14 mouse cellular contexts compared by ENCODE assay signal in the genomic region with DNA sequence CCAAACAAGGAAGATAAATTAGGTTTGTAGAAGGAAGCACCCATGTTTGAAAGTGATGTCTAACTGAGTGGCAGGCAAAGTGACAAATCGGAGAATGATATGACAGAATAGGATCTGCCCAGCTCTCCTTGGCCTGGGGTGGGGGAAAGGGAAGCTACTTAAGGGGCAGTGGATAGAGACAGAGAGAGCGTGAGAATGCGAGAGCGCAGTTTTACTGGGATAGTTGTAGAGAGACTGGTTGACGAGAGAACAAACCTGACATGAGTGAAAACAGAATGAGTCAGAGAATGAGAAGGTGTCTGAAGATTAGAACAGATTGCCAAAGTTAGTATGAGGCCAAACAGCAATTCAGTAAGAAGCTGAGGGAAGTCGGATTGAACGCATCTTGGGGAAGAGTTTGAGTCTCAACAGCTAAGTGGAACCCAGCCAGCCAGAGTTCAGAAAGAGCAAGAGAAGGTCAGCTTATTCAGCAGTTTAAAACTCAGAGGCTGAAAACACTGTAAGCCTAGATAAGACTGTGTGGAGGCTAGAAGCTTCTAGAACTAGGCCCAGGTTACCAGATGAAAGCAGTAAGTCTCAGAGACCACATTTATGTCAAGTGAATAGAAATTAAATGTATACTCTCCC. TPM values are rescaled to one million over a fixed set of nuclear protein-coding genes. Genes with fewer than 3 reads are reported as not detected.
A peak's percentile ranks its signal among the peaks of the same experiment; 100 is the strongest.
DNase-seq lines count a peak whose midpoint lies in the region; ATAC-seq lines count a peak whose summit lies in the region.
"Had no signal": no experiment of that assay in that cellular context is flagged by ENCODE, and none has a peak within 500 bp of the region (broad histone marks: within the 10 kb centered on the region; RNA-seq: fewer than 3 reads in every experiment).

No protein-coding gene starts in this region.

- H3K36me3 ChIP-seq in liver, embryonic 16.5 days (ENCODE audit: control insufficient read depth, insufficient read depth): no peaks in the 10 kb centered on the region
- no peaks in the 10 kb centered on the region for H3K36me3 ChIP-seq in intestine, embryonic 16.5 days (ENCODE audit: control insufficient read depth, insufficient read depth, low read length)
- H3K36me3 ChIP-seq: lung, embryonic 15.5 days had no signal

- H3K4me3 ChIP-seq in liver, embryonic 16.5 days (ENCODE audit: low read depth, low read length): no peak overlapping the region
- H3K4me3 ChIP-seq in intestine, embryonic 16.5 days (ENCODE audit: low read length): no peak overlapping the region
- H3K4me3 ChIP-seq: forebrain, embryonic 15.5 days; lung, embryonic 15.5 days; neural tube, embryonic 13.5 days had no signal

- H3K27me3 ChIP-seq in liver, embryonic 16.5 days (ENCODE audit: control insufficient read depth, insufficient read depth, low read depth, low read length): no peaks in the 10 kb centered on the region
- H3K27me3 ChIP-seq in intestine, embryonic 16.5 days (replicated peaks; ENCODE audit: control insufficient read depth, insufficient read depth, low read length): no peaks in the 10 kb centered on the region
- H3K27me3 ChIP-seq: forebrain, embryonic 15.5 days; lung, embryonic 15.5 days; neural tube, embryonic 13.5 days had no signal

- peak; percentile 57; the same call in 1 of the 2 replicates for ATAC-seq in frontal cortex, adult (ENCODE audit: low TSS enrichment)
- no peak for ATAC-seq in liver, embryonic 16.5 days (ENCODE audit: low read depth)
- ATAC-seq in intestine, embryonic 16.5 days: no peak
- ATAC-seq: forebrain, embryonic 15.5 days had no signal

- DNase-seq in frontal cortex, postnatal 25 days (ENCODE audit: low spot score in 2 of 2): no peak
- peak; percentile 21 for DNase-seq in 3T3-L1 (ENCODE audit: low read depth, low spot score)
- peak; percentile 18 for DNase-seq in fibroblast of lung, adult 2 months (ENCODE audit: low read depth)
- no peak for DNase-seq in thymus, postnatal 10 days (ENCODE audit: low spot score in 2 of 2)
- no peak for DNase-seq in left cerebral cortex, postnatal 4 days
- DNase-seq: cerebellum, adult 18-20 months had no signal

- H3K9ac ChIP-seq in liver, embryonic 16.5 days (ENCODE audit: low read depth, low read length): peak overlapping the region; percentile 40; the same call in 1 of the 2 replicates
- H3K9ac ChIP-seq in intestine, embryonic 16.5 days (ENCODE audit: low read depth, low read length): no peak overlapping the region
- H3K9ac ChIP-seq: forebrain, embryonic 15.5 days; lung, embryonic 15.5 days; neural tube, embryonic 13.5 days had no signal

- intact Hi-C loops in left cerebral cortex, postnatal 4 days (cut with DNase I): no loop called here

- peaks cover 8% of the 10 kb centered on the region for H3K4me1 ChIP-seq in liver, embryonic 16.5 days (ENCODE audit: control insufficient read depth, low read depth, low read length)
- H3K4me1 ChIP-seq in intestine, embryonic 16.5 days (ENCODE audit: control insufficient read depth, insufficient read depth, low read length): no peaks in the 10 kb centered on the region; the same call in 1 of the 2 replicates
- H3K4me1 ChIP-seq: forebrain, embryonic 15.5 days; heart, embryonic 10.5 days; neural tube, embryonic 13.5 days had no signal

- no peaks in the 10 kb centered on the region for H3K9me3 ChIP-seq in liver, embryonic 16.5 days (replicated peaks; ENCODE audit: control insufficient read depth, low read length)
- H3K9me3 ChIP-seq in intestine, embryonic 16.5 days (ENCODE audit: control insufficient read depth, low read length): no peaks in the 10 kb centered on the region
- H3K9me3 ChIP-seq: forebrain, embryonic 15.5 days; heart, embryonic 10.5 days; lung, embryonic 15.5 days; neural tube, embryonic 13.5 days had no signal

- no peak overlapping the region for H3K4me2 ChIP-seq in liver, embryonic 16.5 days (ENCODE audit: low read depth, low read length)
- H3K4me2 ChIP-seq in intestine, embryonic 16.5 days (ENCODE audit: low read depth, low read length): no peak overlapping the region
- H3K4me2 ChIP-seq: forebrain, embryonic 15.5 days; lung, embryonic 15.5 days; neural tube, embryonic 13.5 days had no signal

- no peak overlapping the region for H3K27ac ChIP-seq in liver, embryonic 16.5 days (ENCODE audit: low read length)
- H3K27ac ChIP-seq in intestine, embryonic 16.5 days (ENCODE audit: low read length): no peak overlapping the region
- H3K27ac ChIP-seq: forebrain, embryonic 15.5 days; heart, embryonic 10.5 days; lung, embryonic 15.5 days; neural tube, embryonic 13.5 days; stomach, postnatal 0 days had no signal

- 75% methylated on average over 7 of the region's 7 CpGs for WGBS in liver, embryonic 16.5 days (ENCODE audit: insufficient replicate concordance)
- 83% methylated on average over 7 of the region's 7 CpGs for WGBS in intestine, embryonic 16.5 days

RNA-seq across cellular contexts. Expression of a gene that starts 9.9 kb away (rescaled TPM):
- polyA plus RNA-seq in liver, embryonic 16.5 days (2015; fragmentation: Nextera tagmentation; extraction: Ambion mirVana): 6.0 and 6.1 TPM in 2 replicates
- 11.7 and 13.0 TPM in 2 replicates for polyA plus RNA-seq in intestine, embryonic 16.5 days (2015; fragmentation: Nextera tagmentation; extraction: Ambion mirVana)
- total RNA-seq in left cerebral cortex, postnatal 4 days (2021): 10 to 100 TPM; 32.1 to 34.1 TPM

Comparison
In these comparisons a context has a peak if more than half of its experiments do, and no peak if none do; other contexts are left out.
1. DNase-seq: peak in 3T3-L1 (single experiment) and fibroblast of lung, adult 2 months (single experiment); none in frontal cortex, postnatal 25 days (0 of 2), thymus, postnatal 10 days (0 of 2) and left cerebral cortex, postnatal 4 days (single experiment).